Mouse (Mus musculus): ENCODE data around the gene Spdl1. TPM values are rescaled to one million over a fixed set of nuclear protein-coding genes. Genes with fewer than 3 reads are reported as not detected.

Spdl1 gene
- total and polyA plus RNA-seq, 3 experiments: 45.2 to 72.8 (median 61.1) TPM

Other genes with a start within 250 kb of the Spdl1 start
- gene Dock2, start 49.7 kb downstream of the Spdl1 start, total RNA-seq (2012; rRNA removed): 109 and 133 TPM in 2 replicates
- gene Dock2, start 49.7 kb downstream of the Spdl1 start, total RNA-seq (2014; rRNA removed): 79.6 and 83.8 TPM in 2 replicates
- gene Dock2, start 49.7 kb downstream of the Spdl1 start, polyA plus RNA-seq (2012; ENCODE audit: insufficient read length, low read depth): 137 and 151 TPM in 2 replicates

Measured in CH12.LX (cell line).